Mouse (Mus musculus): ENCODE results near the gene Dpm2.

Gene Dpm2

DNA sequence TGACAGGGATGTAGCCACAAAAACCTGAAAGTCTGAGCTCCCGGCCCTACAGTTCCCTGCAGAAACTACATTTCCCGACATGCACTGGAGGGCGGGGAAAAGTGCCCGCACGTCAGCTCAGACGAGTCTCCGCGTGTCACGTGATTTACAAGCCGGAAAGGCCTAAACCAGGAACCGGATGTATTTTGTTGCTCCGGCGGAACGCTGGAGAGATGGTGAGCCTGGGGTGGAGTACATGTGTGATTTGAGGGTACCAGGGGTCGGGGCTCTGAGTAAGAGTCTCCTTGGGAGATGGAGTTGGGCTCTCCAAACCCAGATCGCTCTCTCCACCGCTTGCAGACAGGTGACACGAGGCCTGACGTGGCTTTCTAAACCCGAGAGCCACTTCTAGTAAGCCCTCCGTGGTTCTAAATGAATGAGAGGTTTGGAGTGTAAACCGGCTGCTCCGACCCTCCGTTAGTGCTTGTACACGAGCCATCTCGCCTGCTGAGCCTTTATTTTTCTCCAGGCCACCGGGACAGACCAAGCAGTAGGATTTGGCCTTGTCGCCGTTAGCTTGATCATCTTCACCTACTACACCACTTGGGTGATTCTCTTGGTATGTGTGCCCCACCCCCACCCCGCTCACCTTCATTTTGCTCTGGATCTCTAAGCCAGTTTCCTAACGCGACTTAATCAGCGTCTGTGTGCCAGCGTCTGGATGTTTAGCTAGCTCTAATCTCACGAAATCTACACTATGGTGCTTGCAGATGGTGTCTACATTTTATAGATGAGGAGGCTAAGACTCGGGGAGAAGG is at the start of gene Dpm2:
TSS of gene Dpm2 (plus strand) at position 161 of the 797 bp plus-strand sequence.
- peak; percentile 99 for DNase-seq

DNA sequence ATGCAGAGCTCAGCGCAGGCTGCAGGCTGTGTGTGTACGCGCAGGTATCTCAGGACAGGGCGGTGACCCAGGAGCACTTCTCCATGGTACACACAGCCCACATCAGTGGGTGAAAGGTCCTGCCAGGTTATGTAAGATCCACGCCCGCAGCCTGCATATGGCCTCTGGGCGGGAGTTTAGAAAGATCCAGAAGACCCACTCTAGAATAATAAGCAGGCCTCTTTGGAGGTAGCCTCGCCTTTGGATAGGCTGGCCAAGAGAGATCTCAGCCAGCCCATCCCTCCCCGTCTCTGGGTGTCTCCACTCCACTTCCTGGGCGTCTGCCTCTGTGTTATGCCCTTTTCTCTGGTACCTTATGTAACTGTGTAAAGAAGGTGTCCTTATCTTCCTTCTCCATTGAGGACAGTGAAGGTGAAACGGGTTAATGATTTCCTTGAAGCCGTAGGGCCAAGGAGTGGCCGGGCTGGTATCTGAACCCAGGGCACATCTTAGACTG is 46.1 kb upstream of the Dpm2 start:
- peak; percentile 89 for DNase-seq

DNA sequence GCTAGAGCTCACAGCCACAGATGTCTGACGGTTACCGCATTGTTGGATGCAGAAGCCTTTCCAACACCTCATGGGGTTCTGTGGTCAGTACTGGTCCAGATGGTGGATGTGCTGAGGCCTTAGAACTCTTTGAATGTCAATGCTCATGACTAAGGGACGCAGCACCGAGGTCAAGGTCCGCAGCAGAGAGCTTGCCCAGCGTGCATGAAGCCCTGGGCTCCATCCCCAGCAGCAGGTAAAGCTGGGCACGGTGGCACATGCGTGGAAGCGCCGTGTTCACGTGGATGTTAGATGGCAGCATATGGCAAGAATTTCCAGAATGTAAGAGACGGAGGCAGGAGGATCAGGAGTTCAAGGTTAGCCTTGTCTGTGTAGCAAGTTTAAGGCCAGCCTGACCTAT is 44.8 kb upstream of the Dpm2 start:
- no peak for DNase-seq

DNA sequence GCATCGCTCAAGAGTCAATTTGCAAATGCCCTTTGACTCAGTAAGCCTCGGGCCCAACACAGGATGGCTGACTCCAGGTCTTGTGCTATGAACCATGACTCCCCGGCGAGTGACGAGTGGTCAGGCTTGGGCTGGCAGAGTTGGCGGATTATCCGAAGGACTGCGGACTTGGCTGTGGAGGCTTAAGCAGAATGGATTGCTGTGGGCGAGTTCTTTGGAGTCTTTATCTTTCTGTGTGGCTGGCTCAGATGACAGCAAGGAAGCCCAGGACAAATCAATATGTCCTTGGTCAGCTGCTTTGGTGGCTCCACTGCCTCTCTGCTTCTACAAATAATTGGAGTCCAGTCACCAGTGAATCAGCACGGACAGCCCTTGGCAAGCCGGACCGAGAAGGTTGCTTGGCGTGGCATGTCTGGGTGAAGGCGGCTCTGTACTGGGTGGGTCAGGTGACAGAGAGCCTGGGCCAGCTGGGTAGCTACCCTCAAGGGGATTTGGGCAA is 43.1 kb upstream of the Dpm2 start:
- peak; percentile 95 for DNase-seq

- DNase-seq, result no peak
Observed at GRCm38 (mm10) chr2:32528326-32528725, 42.3 kb upstream of the Dpm2 start.

GRCm38 (mm10) chr2:32530479-32530878 is 40.2 kb upstream of the Dpm2 start:
- no peak for DNase-seq

DNA sequence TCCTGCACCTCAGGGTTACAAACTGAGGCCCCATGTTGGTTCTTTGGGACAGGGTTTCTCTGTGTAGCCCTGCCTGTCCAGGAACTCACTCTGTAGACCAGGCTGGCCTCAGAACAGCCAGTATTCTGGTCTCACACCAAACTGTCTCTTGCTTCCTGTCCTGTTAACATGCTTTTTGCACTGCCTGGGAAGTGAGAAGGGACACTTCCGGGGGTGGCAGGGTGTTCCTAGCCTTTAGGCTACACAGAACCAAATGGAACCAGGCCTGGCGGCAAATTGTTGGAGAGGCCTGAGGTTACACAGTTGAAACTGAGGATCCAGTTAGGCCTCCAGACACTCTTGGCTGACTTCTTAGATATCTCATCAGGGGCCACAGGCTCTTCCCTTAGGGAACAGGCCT is 37.5 kb upstream of the Dpm2 start:
- DNase-seq, result peak; percentile 91

DNA sequence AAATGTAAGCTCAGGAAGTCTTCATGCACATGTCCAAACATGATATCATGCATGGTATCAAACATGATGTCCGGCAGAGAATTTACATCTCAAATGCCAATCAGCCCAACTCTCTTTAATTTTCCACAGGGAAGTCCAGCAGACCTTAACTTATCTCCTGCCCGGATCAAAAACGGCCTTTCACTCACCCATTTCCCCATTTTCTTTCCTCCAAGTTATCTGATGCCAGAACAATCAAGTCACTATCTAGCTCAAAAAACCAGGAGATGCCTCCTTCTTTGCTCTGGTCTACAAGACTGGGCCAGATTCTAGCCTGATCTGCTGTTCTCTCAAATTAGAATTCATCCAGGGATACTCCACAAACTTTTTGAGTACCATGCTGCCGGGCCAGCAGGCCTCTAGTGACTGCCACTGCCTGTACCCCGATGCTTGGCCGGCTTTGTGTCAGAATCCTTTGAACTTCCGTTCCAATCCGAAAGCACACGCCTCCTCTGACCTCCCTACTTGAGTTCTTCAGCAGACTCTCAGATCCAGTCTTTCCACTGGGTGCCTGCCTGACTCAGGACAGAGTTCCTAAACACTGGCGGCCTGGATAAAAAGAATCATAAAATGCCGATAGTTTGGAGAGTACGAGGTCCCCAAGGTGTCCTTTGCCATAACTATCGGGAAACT is 36.5 kb upstream of the Dpm2 start:
- peak; percentile 97 for DNase-seq

DNA sequence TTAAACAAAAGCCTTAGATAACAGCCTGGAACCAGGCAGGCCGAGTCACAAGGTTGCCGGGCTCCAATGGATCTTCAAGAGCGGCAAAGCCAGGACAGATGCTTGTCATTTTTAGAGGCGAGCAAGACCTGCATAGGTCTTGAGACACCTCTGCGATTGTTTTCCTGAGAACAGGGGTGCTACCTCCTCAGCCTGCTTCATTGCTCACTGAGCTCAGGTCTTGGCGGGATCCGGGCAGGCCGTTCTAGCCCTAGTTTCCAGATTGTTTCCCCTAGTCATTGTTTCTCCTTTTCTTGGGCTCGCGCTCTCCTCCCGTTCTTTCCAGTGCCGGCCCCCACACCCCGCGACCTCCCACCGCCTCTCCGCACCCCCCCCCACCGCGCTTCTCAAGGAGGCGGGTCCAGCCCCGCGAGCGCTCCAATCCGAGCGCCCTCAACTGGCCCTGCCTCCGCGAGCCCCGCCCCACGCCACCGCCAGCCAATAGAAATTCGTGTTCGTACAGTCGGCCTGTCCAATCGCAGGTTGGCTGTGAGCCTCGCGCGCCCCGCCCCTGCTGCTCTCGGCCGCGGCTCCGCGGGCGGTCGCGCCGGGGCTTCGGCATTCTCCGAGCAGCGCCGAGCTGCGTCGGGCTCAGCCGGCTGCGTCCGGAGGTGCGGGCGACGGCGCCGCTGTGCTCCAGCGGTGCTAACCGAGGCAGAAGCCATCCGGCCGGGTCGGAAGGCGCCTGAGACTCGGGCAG is 35.8 kb upstream of the Dpm2 start, which contains the start of gene Fam102a:
TSS of gene Fam102a (plus strand) at position 600 of the 739 bp plus-strand sequence.
- peak; percentile 100 for DNase-seq

GRCm38 (mm10) chr2:32535501-32535991 is 35.1 kb upstream of the Dpm2 start:
- DNase-seq, result peak; percentile 96

DNA sequence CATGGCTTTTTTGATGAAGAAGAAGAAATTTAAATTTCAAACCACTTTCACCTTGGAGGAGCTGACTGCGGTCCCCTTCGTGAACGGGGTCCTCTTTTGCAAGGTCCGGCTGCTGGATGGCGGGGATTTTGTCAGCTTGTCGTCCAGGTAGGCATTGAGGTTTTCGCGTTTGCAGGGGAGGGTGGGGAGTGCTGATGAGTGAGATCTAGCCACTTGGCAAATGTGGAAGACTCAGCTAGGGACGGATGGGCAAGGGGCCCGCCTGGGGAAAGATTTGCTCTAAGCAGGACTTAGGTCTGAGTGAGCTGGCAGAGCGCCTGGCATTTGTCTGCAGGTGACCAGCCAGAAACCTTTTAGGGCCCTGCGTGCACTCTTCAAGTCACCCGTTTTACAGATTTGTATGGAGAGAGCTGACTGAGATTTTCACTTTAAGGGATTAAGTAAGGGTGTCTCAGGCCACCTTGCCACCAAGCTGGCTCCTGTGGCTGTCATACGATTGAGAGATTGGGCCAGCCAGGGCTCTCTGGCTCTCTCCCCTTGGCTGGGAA is 34.5 kb upstream of the Dpm2 start:
- DNase-seq, result peak; percentile 94

GRCm38 (mm10) chr2:32536634-32537359 is 33.9 kb upstream of the Dpm2 start:
- DNase-seq, result peak; percentile 97

DNA sequence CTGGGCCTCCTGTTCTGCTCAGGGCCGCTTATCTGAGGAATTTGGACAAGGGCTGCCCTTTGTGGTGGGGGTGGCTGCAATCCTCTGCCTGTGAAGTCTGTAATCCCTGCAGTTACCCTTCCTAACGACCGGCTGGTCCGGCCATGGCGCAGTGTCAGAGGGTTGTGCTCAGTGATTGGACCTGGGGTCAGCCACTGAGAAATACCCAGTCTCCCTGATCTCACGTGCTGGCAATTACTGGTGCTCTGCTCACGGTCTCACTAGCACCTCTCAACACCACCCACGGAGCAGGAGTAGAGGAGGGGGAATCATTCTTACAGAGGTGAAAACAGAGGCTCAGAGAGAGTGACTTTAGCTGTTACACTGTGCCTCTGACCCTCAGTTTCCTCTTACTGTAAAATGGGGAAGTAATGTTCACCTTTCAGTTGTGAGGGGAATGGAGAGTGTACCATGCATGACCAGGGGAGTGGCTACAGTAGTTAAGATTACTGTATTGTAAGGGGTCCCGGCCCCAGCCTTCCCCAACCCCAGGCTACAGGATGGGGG is 33.2 kb upstream of the Dpm2 start:
- DNase-seq, result peak; percentile 96

DNA sequence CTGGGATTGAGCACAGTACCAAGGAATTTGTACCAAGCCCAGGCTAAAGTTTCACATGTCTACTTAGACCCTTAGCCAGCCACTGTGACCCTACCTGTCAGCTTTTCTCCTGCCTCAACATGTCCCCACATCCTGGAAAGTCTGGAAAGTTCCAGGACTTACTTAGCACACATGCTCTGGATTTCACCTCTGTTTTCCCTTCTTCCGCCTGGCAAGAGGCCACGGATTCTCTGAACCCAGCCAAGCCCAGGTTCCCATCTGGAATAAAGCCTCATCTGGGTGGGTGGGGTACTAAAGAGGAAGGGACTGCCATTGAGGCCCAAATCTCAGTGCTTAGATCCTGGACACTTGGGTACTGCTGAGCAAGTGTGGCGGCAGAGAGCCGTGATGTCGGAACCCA is 32.7 kb upstream of the Dpm2 start:
- peak; percentile 96 for DNase-seq

DNA sequence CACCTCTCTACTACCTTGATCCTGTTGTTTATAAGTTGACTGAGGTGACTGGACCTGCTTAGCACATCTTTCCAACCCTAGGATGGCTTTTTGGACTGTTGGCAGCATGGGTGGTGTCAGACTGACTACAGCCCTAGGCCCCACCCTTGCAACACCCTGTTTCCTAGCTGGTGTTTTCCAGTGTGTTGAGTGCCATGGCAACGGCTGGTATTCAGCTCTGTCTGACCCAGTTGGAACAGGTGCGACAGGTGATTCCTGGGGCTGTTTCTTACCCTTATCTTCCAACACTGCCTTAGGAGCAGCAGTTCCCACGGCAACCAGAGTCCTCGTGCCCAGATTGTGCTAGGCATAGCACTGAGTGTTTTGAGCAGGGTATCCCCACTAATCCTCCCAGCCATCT is 32.2 kb upstream of the Dpm2 start:
- peak; percentile 93 for DNase-seq

- peak; percentile 91 for DNase-seq
Observed at GRCm38 (mm10) chr2:32539452-32539981, 31.1 kb upstream of the Dpm2 start.

DNA sequence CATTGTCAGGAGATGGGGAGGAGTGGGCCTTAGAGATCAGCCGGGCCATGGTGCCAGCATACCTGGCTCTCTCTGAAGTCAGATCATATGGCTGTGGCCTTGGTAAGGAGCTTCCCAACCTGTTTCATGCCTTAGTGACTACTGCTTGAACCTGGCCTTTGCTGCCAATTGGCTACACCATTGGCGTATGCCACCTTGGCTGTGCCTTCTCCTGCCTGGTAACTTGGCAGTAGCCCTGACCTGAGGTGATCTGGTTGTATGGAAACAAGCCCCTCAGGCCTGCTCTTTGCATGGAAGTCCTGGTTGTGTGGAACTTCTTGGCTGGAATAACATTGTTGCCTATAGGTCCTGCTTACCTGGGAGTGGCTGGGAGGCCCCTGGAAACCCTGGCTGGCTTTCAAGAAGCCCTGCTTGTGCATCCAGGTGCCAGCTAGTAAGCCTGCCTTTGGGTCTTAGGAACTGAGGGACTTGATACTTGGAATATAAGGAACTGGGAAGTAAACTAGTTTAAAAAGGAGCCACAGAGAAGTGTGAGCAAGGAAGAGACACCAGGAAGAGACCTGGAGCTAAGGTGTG is 29.2 kb upstream of the Dpm2 start:
- peak; percentile 90 for DNase-seq

- peak; percentile 92 for DNase-seq
Observed at GRCm38 (mm10) chr2:32541986-32542573, 28.6 kb upstream of the Dpm2 start.

DNA sequence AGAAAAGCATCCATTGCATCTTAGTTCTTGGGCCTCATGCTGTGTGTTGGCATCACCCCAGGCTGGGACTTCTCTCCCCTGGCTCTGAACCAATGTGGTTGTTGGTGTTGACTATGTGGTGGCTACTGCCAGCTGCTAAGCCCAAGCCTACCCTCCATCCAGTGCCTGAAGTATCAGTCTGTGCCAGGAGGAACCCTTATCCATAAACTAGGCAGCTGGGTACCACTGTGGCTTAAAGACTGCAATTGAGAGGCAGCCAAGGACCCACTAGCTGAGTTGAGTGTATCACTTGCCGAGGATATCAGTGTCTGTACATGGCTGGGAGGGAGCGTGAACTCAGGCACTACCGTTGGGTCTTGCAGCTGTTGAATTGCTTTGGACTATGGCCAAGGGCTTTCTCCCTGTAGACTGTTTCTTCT is 27.6 kb upstream of the Dpm2 start:
- DNase-seq, result no peak

DNA sequence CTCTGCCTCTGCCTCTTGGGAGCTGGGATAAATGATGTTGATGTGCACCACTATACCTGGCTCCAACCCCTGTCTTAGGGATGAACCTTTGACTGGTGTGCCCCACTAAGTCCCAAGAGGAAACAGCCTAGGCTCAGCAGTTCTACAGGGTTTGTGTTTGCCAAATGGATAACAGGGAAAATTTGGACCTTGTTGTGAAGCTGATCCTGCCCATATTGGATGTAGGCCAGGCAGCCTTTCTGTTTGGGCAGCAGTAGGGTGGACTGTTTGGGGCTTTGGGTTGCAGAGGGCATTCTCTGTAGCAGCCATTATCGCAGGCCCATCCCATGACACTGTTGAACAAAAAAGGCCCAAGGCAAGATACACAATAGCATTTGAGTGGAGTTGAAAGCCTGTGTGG is 23.7 kb upstream of the Dpm2 start:
- DNase-seq, result no peak

GRCm38 (mm10) chr2:32547380-32547779 is 23.3 kb upstream of the Dpm2 start:
- no peak for DNase-seq
